Mouse (Mus musculus): Measurements from ENCODE around the gene Dnaaf5. TPM values are rescaled to one million over a fixed set of nuclear protein-coding genes. Genes with fewer than 3 reads are reported as not detected.

The Dnaaf5 gene
- polyA plus RNA-seq, 1 experiment from 2014 or later, result 5.3 TPM

- Histone ChIP-seq H3K36me3 (ENCODE audit: insufficient read depth, low read length) (peaks cover 12% of the 10 kb centered on the region; the same call in 1 of the 2 replicates), H3K27ac (no peak overlapping the region), H3K9me3 (replicated peaks; ENCODE audit: low read length) (no peaks in the 10 kb centered on the region), H3K4me2 (ENCODE audit: low read length) (no peak overlapping the region), H3K4me1 (replicated peaks; ENCODE audit: insufficient read depth, low read length) (no peaks in the 10 kb centered on the region), H3K4me3 (replicated peaks; ENCODE audit: low read depth, low read length) (no peak overlapping the region), H3K27me3 (ENCODE audit: insufficient read depth, low read length) (no peaks in the 10 kb centered on the region), H3K9ac (ENCODE audit: low read depth, low read length) (no peak overlapping the region)
- ATAC-seq (replicated peaks; ENCODE audit: low FRiP score, low read depth) (no peak), DNase-seq (ENCODE audit: low spot score) (no peak)
- whole genome bisulfite sequencing, result 88% methylated on average over 2 of the region's 2 CpGs
- no peak for TF ChIP-seq CTCF (IDR thresholded peaks at IDR 0.05; ENCODE audit: low read depth)
Observed at GRCm38 (mm10) chr5:139216121-139216520, 66.1 kb downstream of the Dnaaf5 start.

GRCm38 (mm10) chr5:139216774-139217173, 66.8 kb downstream of the Dnaaf5 start:
- ATAC-seq (replicated peaks; ENCODE audit: low FRiP score, low read depth), result no peak
- Histone ChIP-seq H3K4me1 (replicated peaks; ENCODE audit: insufficient read depth, low read length) (no peaks in the 10 kb centered on the region), H3K27me3 (ENCODE audit: insufficient read depth, low read length) (no peaks in the 10 kb centered on the region), H3K9me3 (replicated peaks; ENCODE audit: low read length) (no peaks in the 10 kb centered on the region), H3K9ac (ENCODE audit: low read depth, low read length) (no peak overlapping the region), H3K4me2 (ENCODE audit: low read length) (no peak overlapping the region), H3K27ac (no peak overlapping the region), H3K4me3 (replicated peaks; ENCODE audit: low read depth, low read length) (no peak overlapping the region), H3K36me3 (ENCODE audit: insufficient read depth, low read length) (peaks cover 12% of the 10 kb centered on the region; the same call in 1 of the 2 replicates)
- 80% methylated on average over 3 of the region's 3 CpGs for WGBS
- DNase-seq (ENCODE audit: low spot score), result no peak
- no peak for TF ChIP-seq CTCF (IDR thresholded peaks at IDR 0.05; ENCODE audit: low read depth)

GRCm38 (mm10) chr5:139220006-139220515, 70.0 kb downstream of the Dnaaf5 start:
- DNase-seq (ENCODE audit: low spot score) (no peak), ATAC-seq (replicated peaks; ENCODE audit: low FRiP score, low read depth) (no peak)
- Histone ChIP-seq H3K9me3 (replicated peaks; ENCODE audit: low read length) (no peaks in the 10 kb centered on the region), H3K4me1 (replicated peaks; ENCODE audit: insufficient read depth, low read length) (no peaks in the 10 kb centered on the region), H3K36me3 (ENCODE audit: insufficient read depth, low read length) (peaks cover 25% of the 10 kb centered on the region), H3K27me3 (ENCODE audit: insufficient read depth, low read length) (no peaks in the 10 kb centered on the region), H3K9ac (ENCODE audit: low read depth, low read length) (no peak overlapping the region), H3K27ac (no peak overlapping the region), H3K4me3 (replicated peaks; ENCODE audit: low read depth, low read length) (no peak overlapping the region), H3K4me2 (ENCODE audit: low read length) (no peak overlapping the region)
- TF ChIP-seq CTCF (IDR thresholded peaks at IDR 0.05; ENCODE audit: low read depth), result no peak
- WGBS, result 82% methylated on average over 4 of the region's 4 CpGs

GRCm38 (mm10) chr5:139220610-139221009, 70.6 kb downstream of the Dnaaf5 start:
- no peaks in the 10 kb centered on the region for H3K9me3 ChIP-seq (replicated peaks; ENCODE audit: low read length)
- no peak overlapping the region for H3K27ac ChIP-seq
- H3K4me1 ChIP-seq (replicated peaks; ENCODE audit: insufficient read depth, low read length), result no peaks in the 10 kb centered on the region
- TF ChIP-seq CTCF (IDR thresholded peaks at IDR 0.05; ENCODE audit: low read depth), result no peak
- no peak overlapping the region for H3K9ac ChIP-seq (ENCODE audit: low read depth, low read length)
- H3K27me3 ChIP-seq (ENCODE audit: insufficient read depth, low read length), result no peaks in the 10 kb centered on the region
- 80% methylated on average over 4 of the region's 4 CpGs for WGBS
- no peak overlapping the region for H3K4me3 ChIP-seq (replicated peaks; ENCODE audit: low read depth, low read length)
- peaks cover 28% of the 10 kb centered on the region for H3K36me3 ChIP-seq (ENCODE audit: insufficient read depth, low read length)
- H3K4me2 ChIP-seq (ENCODE audit: low read length), result no peak overlapping the region
- ATAC-seq (replicated peaks; ENCODE audit: low FRiP score, low read depth), result no peak
- DNase-seq (ENCODE audit: low spot score), result peak; percentile 31

DNA sequence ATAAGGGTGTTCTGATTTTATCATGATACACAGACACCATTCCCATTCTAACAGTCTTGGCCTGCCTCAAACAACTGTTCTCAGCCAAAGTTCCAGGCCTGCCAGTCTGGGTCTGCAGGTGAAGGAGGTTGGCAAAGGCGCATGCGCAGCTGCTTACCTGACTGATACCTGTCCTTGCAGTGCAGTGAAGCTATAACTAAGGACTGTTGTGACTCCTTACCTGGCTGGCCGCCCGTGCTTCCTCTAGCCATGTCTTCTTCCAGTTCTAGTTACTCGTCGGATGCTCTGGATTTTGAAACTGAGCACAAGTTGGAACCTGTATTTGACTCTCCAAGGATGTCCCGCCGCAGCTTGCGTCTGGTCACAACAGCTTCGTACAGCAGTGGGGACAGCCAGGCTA, 73.3 kb downstream of the Dnaaf5 start:
- Histone ChIP-seq H3K36me3 (ENCODE audit: insufficient read depth, low read length) (peaks cover 44% of the 10 kb centered on the region), H3K27me3 (ENCODE audit: insufficient read depth, low read length) (no peaks in the 10 kb centered on the region), H3K9me3 (replicated peaks; ENCODE audit: low read length) (no peaks in the 10 kb centered on the region), H3K4me2 (ENCODE audit: low read length) (no peak overlapping the region), H3K4me1 (replicated peaks; ENCODE audit: insufficient read depth, low read length) (no peaks in the 10 kb centered on the region), H3K4me3 (replicated peaks; ENCODE audit: low read depth, low read length) (no peak overlapping the region), H3K9ac (ENCODE audit: low read depth, low read length) (no peak overlapping the region), H3K27ac (no peak overlapping the region)
- DNase-seq (ENCODE audit: low spot score), result no peak
- ATAC-seq (replicated peaks; ENCODE audit: low FRiP score, low read depth), result no peak
- WGBS, result 96% methylated on average over 10 of the region's 10 CpGs
- TF ChIP-seq CTCF (IDR thresholded peaks at IDR 0.05; ENCODE audit: low read depth), result no peak

DNA sequence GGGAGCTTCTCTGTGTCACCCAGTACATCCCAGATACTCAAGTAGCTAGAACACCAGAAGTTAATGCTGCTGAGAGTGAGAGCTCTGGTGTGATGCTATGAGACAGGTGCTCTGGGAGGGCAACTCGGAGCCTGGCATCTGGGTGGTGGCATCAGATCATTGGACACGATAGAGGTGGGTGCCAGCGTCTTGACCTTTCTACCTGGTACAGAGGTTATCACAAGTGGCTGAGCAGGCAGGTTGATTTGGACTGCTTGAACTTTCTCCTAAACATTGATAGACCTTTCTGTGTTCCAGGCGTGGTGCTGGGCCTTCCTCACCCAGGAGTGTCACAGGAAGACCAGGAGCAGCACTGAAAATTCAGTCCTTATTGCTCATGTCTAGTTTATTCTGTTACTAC, 77.2 kb downstream of the Dnaaf5 start:
- H3K4me2 ChIP-seq (ENCODE audit: low read length), result no peak overlapping the region
- no peak for TF ChIP-seq CTCF (IDR thresholded peaks at IDR 0.05; ENCODE audit: low read depth)
- no peak for DNase-seq (ENCODE audit: low spot score)
- H3K9ac ChIP-seq (ENCODE audit: low read depth, low read length), result no peak overlapping the region
- H3K27ac ChIP-seq, result no peak overlapping the region
- no peaks in the 10 kb centered on the region for H3K4me1 ChIP-seq (replicated peaks; ENCODE audit: insufficient read depth, low read length)
- WGBS, result 92% methylated on average over 4 of the region's 4 CpGs
- H3K36me3 ChIP-seq (ENCODE audit: insufficient read depth, low read length), result peaks cover 60% of the 10 kb centered on the region
- no peaks in the 10 kb centered on the region for H3K9me3 ChIP-seq (replicated peaks; ENCODE audit: low read length)
- no peak overlapping the region for H3K4me3 ChIP-seq (replicated peaks; ENCODE audit: low read depth, low read length)
- ATAC-seq (replicated peaks; ENCODE audit: low FRiP score, low read depth), result no peak; the same call in 1 of the 2 replicates
- H3K27me3 ChIP-seq (ENCODE audit: insufficient read depth, low read length), result no peaks in the 10 kb centered on the region

DNA sequence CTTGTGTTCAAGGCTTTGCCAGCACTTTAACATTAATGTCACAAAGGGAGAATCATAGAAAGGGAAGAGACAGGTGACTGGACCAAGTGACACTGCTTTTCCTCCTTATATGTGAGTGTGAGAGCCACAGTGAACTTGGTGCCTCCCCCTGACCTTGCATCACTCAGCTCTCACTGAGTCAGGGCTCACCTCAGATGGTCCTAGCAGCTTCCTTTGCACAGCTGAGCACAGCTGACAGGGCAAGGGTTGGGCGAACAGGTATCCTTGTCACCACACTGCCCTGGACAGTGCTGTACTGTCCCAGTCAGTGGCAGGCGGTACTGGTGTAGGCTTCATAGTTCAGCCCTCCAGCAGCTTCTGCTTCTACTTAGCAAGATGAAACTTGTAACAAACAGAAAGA, 77.6 kb downstream of the Dnaaf5 start:
- no peak for TF ChIP-seq CTCF (IDR thresholded peaks at IDR 0.05; ENCODE audit: low read depth)
- no peak overlapping the region for H3K4me2 ChIP-seq (ENCODE audit: low read length)
- peaks cover 64% of the 10 kb centered on the region for H3K36me3 ChIP-seq (ENCODE audit: insufficient read depth, low read length)
- DNase-seq (ENCODE audit: low spot score) (no peak), ATAC-seq (replicated peaks; ENCODE audit: low FRiP score, low read depth) (no peak)
- H3K4me3 ChIP-seq (replicated peaks; ENCODE audit: low read depth, low read length), result no peak overlapping the region
- H3K27ac ChIP-seq, result no peak overlapping the region
- no peaks in the 10 kb centered on the region for H3K4me1 ChIP-seq (replicated peaks; ENCODE audit: insufficient read depth, low read length)
- 92% methylated on average over 2 of the region's 2 CpGs for WGBS
- H3K9ac ChIP-seq (ENCODE audit: low read depth, low read length), result no peak overlapping the region
- no peaks in the 10 kb centered on the region for H3K27me3 ChIP-seq (ENCODE audit: insufficient read depth, low read length)
- no peaks in the 10 kb centered on the region for H3K9me3 ChIP-seq (replicated peaks; ENCODE audit: low read length)

All from kidney, postnatal 0 days (tissue).